Mouse (Mus musculus): Measurements from ENCODE around the gene Ikbip. TPM values are rescaled to one million over a fixed set of nuclear protein-coding genes. Genes with fewer than 3 reads are reported as not detected.

The Ikbip gene
- polyA plus RNA-seq, 1 experiment from 2014 or later = 17.7 TPM

- Histone ChIP-seq H3K9me3 (no peaks in the 10 kb centered on the region), H3K27ac (no peak overlapping the region), H3K36me3 (replicated peaks) (peaks cover 5% of the 10 kb centered on the region), H3K9ac (no peak overlapping the region), H3K4me2 (no peak overlapping the region), H3K4me3 (no peak overlapping the region), H3K27me3 (replicated peaks) (no peaks in the 10 kb centered on the region), H3K4me1 (no peaks in the 10 kb centered on the region)
- ATAC-seq (replicated peaks) = no peak
- 76% methylated on average over 10 of the region's 10 CpGs for WGBS
These were observed 60.0 kb downstream of the Ikbip start for GRCm38 (mm10) chr10:91142654-91143191.

GRCm38 (mm10) chr10:91143313-91144230 lies 60.8 kb downstream of the Ikbip start:
- Histone ChIP-seq H3K9me3 (no peaks in the 10 kb centered on the region), H3K27me3 (replicated peaks) (no peaks in the 10 kb centered on the region), H3K27ac (no peak overlapping the region), H3K4me3 (no peak overlapping the region), H3K4me1 (no peaks in the 10 kb centered on the region), H3K36me3 (replicated peaks) (peaks cover 5% of the 10 kb centered on the region), H3K4me2 (no peak overlapping the region), H3K9ac (no peak overlapping the region)
- no peak for ATAC-seq (replicated peaks)
- 80% methylated on average over 18 of the region's 18 CpGs for WGBS

DNA sequence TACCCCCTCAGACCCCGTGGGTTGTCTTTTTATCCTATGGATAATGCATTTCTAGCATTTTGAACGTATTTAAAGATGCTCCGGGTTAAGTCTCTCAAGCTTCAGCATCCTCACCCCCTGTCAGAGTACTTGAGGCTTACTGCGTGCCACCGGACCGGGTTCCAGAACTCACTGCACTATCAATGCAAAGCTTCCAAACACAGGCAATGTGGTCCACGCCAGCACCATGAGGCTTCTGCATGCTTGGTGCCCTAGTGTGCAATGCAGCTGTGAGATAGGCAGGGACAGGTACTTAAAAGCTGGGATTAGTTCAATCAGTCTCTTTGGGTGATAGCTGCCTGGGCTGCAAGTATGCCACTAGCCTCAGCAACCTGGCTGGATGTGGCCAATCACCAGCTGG lies 62.7 kb downstream of the Ikbip start:
- 97% methylated on average over 7 of the region's 7 CpGs for WGBS
- Histone ChIP-seq H3K4me1 (no peaks in the 10 kb centered on the region), H3K4me3 (no peak overlapping the region), H3K4me2 (no peak overlapping the region), H3K9ac (no peak overlapping the region), H3K27ac (no peak overlapping the region), H3K36me3 (replicated peaks) (peaks cover 19% of the 10 kb centered on the region), H3K27me3 (replicated peaks) (no peaks in the 10 kb centered on the region), H3K9me3 (no peaks in the 10 kb centered on the region)
- no peak for ATAC-seq (replicated peaks)

Other genes with a start within 250 kb of the Ikbip start
- 21.4 and 24.7 TPM in 2 replicates for gene Apaf1, start 170 bp upstream of the Ikbip start, polyA plus RNA-seq (2015; fragmentation: Nextera tagmentation; extraction: Ambion mirVana)
- 542 and 550 TPM in 2 replicates for gene Slc25a3, start 41.1 kb downstream of the Ikbip start, polyA plus RNA-seq (2015; fragmentation: Nextera tagmentation; extraction: Ambion mirVana)
- 106 and 110 TPM in 2 replicates for gene Tmpo, start 98.4 kb downstream of the Ikbip start, polyA plus RNA-seq (2015; fragmentation: Nextera tagmentation; extraction: Ambion mirVana)

Data from midbrain, embryonic 15.5 days (tissue).